Mouse (Mus musculus) olfactory bulb, adult 2 months (tissue): ENCODE data around the gene Auh. TPM values are rescaled to one million over a fixed set of nuclear protein-coding genes. Genes with fewer than 3 reads are reported as not detected.

Source experiments
- H3K27ac ChIP-seq: fragments of 200-500 bp; 2 replicates; pipeline ENCODE4 v1.5.1; 2012; ENCODE audit warnings: low read depth, low read length; ENCODE audit not compliant: insufficient read depth
- H3K4me1 ChIP-seq: fragments of 200-500 bp; 2 replicates; pipeline ENCODE4 v1.6.1; 2012; ENCODE audit warnings: low read length; ENCODE audit not compliant: control insufficient read depth, insufficient read depth
- H3K4me3 ChIP-seq: fragments of 200-500 bp; 2 replicates; pipeline ENCODE4 v1.5.1; 2012; ENCODE audit warnings: mild to moderate bottlenecking, low read depth, low read length, moderate library complexity; ENCODE audit not compliant: insufficient read depth
- CTCF ChIP-seq: fragments of 200-500 bp; IDR thresholded peaks from 2 replicates; pipeline ENCODE4 v1.5.1; 2012; ENCODE audit warnings: low read depth, mild to moderate bottlenecking, low read length, moderate library complexity; ENCODE audit not compliant: insufficient read depth
- POLR2A ChIP-seq: fragments of 200-500 bp; IDR thresholded peaks from 2 replicates; pipeline ENCODE4 v1.6.1; 2012; ENCODE audit warnings: mild to moderate bottlenecking, low read depth, low read length, moderate library complexity; ENCODE audit not compliant: insufficient read depth
- WGBS: fragments of 180-500 bp; shearing (Covaris S2); methylation state at CpG from one replicate; pipeline ENCODE4 v1.1.7; 2018; 5-methylcytosine and 5-hydroxymethylcytosine counted together
- polyA plus RNA-seq: library from polyadenylated mRNA; stranded (reverse); fragments of >200 nt; gene quantifications from 2 replicates; pipeline ENCODE4 v1.2.4, GENCODE M21; 2012; ENCODE audit warnings: low replicate concordance; ENCODE audit not compliant: missing spikeins, insufficient read depth, insufficient read length

Gene Auh
- polyA plus RNA-seq, 1 experiment, result not detected

- H3K4me1 ChIP-seq, result peaks cover 31% of the 10 kb centered on the region
- 85% methylated on average over 7 of the region's 7 CpGs for WGBS
- no peak overlapping the region for H3K27ac ChIP-seq
Measured at GRCm38 (mm10) chr13:52886779-52887178, 42.7 kb downstream of the Auh start.

GRCm38 (mm10) chr13:52883960-52884326, 45.5 kb downstream of the Auh start:
- WGBS, result 72% methylated on average over 4 of the region's 4 CpGs

More at GRCm38 (mm10) chr13:52886779-52887178, 42.7 kb downstream of the Auh start:
- TF ChIP-seq POLR2A (no peak), CTCF (no peak)
- no peak overlapping the region for H3K4me3 ChIP-seq

GRCm38 (mm10) chr13:52883084-52883959, 46.2 kb downstream of the Auh start:
- no peak for TF ChIP-seq POLR2A
- TF ChIP-seq CTCF, result no peak
- Histone ChIP-seq H3K27ac (peak overlapping the region; percentile 54), H3K4me1 (peaks cover 55% of the 10 kb centered on the region), H3K4me3 (no peak overlapping the region)
- WGBS, result 32% methylated on average over 19 of the region's 19 CpGs

More at GRCm38 (mm10) chr13:52883960-52884326, 45.5 kb downstream of the Auh start:
- TF ChIP-seq POLR2A (no peak), CTCF (no peak)
- no peak overlapping the region for H3K4me3 ChIP-seq
- H3K27ac ChIP-seq, result no peak overlapping the region
- peaks cover 55% of the 10 kb centered on the region for H3K4me1 ChIP-seq

DNA sequence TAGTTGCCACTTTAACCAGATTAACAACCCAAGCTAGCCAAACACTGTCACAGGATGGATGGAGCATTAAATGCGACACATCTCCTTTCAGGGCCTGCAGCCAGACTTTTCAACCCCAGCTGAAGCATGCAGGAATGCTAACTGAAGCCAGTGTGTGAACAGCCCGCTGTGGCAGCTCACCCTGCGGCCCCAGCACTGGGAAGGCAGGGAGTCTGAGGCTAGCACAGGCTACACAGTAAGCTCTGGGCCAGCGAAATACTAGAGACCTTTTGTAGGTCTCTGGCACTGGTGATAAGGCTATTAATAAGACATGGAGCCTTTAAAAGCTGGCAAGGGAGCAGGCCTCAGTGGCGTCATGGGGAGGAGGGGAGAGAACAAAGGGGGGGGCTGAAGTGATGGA, 49.1 kb downstream of the Auh start:
- WGBS, result 36% methylated on average over 5 of the region's 5 CpGs
- TF ChIP-seq POLR2A, result no peak
- TF ChIP-seq CTCF, result no peak
- H3K4me3 ChIP-seq, result no peak overlapping the region
- peaks cover 54% of the 10 kb centered on the region for H3K4me1 ChIP-seq
- peak overlapping the region; percentile 52; the same call in 1 of the 2 replicates for H3K27ac ChIP-seq

- no peak for TF ChIP-seq POLR2A
- no peak for TF ChIP-seq CTCF
- no peak overlapping the region for H3K4me3 ChIP-seq
- peak overlapping the region; percentile 87 for H3K27ac ChIP-seq
- WGBS, result 32% methylated on average over 12 of the region's 12 CpGs
- peaks cover 56% of the 10 kb centered on the region for H3K4me1 ChIP-seq
Measured at GRCm38 (mm10) chr13:52879918-52880317, 49.6 kb downstream of the Auh start.

DNA sequence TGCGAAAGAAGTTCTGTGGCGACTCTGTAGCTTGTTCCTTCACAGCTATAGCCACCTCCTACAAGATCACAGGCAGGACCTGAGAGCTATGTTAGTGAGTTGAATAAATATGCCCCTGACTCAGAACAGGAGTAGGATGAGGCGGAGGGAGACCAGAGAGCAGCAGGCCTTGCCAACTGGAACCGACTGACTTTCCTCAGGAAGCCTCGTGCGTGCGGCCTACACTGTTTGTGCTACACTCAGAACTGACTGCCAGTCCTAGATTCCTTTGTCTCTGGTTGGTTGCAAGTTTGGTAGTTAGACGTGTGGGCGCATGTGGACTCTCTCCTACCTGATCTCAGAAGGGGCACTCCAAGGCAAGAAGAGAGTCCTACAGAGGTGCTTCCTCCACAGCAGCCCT, 50.2 kb downstream of the Auh start:
- Histone ChIP-seq H3K27ac (peak overlapping the region; percentile 87; the same call in 1 of the 2 replicates), H3K4me3 (no peak overlapping the region), H3K4me1 (peaks cover 58% of the 10 kb centered on the region)
- TF ChIP-seq POLR2A, result no peak
- no peak for TF ChIP-seq CTCF
- WGBS, result 68% methylated on average over 9 of the region's 9 CpGs

- WGBS, result 70% methylated on average over 7 of the region's 7 CpGs
Measured at GRCm38 (mm10) chr13:52878823-52879222, 50.7 kb downstream of the Auh start.

GRCm38 (mm10) chr13:52875541-52876325, 53.7 kb downstream of the Auh start:
- H3K4me1 ChIP-seq, result peaks cover 41% of the 10 kb centered on the region
- TF ChIP-seq CTCF, result no peak
- TF ChIP-seq POLR2A, result no peak
- WGBS, result 33% methylated on average over 25 of the region's 25 CpGs
- peak overlapping the region; percentile 46; the same call in 1 of the 2 replicates for H3K27ac ChIP-seq
- H3K4me3 ChIP-seq, result no peak overlapping the region

More at GRCm38 (mm10) chr13:52878823-52879222, 50.7 kb downstream of the Auh start:
- H3K27ac ChIP-seq, result no peak overlapping the region
- no peak overlapping the region for H3K4me3 ChIP-seq
- H3K4me1 ChIP-seq, result peaks cover 54% of the 10 kb centered on the region
- TF ChIP-seq CTCF (no peak), POLR2A (no peak)
